Mouse (Mus musculus) forelimb bud, embryonic 11.5 days (tissue): ENCODE data around the gene Tnfaip8l1.

Source experiments
- DNase-seq: peaks from one replicate; pipeline ENCODE4 v3.0.0-alpha.2; 2012; ENCODE audit warnings: low read depth, low spot score

Tnfaip8l1 gene

DNA sequence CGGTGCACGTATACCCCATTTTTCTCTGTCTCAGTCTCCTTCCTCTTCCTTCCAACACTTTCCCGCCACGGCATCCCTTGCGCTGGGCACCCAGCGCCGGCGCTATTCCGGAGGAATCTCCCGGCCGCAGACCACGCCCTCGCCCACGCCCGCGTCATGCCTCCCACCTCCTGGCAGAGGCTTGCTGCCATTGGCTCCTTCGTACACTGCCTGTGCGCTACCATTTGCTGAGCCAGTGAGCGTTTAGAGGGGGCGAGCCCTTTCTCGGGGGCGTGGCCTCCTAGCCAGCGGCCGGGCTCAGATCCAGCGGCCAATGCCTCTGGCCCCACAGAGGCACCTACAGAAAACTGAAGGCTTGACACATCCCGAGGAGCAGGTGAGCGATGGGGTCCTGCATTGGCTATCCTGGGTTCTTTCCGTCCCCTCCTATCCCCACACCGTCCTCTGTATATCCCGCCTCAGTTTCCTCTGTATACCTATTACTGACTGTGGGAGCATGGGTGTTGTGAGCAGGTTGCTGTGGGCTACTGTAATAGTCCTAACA is at the start of gene Tnfaip8l1:
Gene Tnfaip8l1 (plus strand): TSS at position 247 of the 544 bp plus-strand sequence.
- DNase-seq: peak; percentile 88

DNA sequence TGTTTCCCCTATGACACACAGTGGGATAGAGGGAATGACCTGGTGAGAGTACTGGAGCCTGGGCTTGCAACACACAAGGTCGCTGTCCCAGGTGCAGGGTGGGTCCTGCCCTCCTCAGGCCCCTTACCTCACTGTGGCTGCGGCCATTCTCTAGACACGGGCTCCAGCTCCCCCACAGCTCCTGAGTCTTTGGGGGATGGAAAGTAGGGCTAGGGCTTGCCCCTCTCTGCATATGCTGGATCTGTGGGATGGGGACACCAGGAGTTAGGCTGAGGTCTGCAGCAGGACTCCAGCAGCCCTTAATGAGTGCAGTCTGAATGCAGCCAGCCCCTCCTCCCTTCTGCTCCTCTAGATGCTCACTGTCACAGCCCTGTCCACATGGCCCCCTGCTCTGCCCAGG is 49.5 kb upstream of the Tnfaip8l1 start:
- DNase-seq: no peak

DNA sequence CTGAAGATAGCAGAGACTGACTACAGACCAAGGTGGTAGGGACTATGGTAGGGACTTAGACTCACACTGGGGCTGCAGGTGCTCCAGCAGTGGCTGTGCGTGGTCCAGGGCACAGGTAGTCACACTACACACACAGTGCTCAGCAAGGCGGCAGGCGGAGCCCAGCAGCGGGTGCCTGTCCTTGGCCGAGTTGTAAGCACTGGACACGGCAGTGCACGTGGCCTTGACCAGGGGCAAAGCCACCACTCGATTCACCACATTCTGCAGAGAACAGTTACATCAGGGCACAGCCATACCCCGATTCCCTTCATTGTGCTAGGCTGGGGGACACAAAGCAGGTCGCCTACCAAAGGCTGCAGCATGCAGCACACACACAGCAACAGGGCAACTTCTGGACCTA is 46.1 kb upstream of the Tnfaip8l1 start:
- no peak for DNase-seq

DNA sequence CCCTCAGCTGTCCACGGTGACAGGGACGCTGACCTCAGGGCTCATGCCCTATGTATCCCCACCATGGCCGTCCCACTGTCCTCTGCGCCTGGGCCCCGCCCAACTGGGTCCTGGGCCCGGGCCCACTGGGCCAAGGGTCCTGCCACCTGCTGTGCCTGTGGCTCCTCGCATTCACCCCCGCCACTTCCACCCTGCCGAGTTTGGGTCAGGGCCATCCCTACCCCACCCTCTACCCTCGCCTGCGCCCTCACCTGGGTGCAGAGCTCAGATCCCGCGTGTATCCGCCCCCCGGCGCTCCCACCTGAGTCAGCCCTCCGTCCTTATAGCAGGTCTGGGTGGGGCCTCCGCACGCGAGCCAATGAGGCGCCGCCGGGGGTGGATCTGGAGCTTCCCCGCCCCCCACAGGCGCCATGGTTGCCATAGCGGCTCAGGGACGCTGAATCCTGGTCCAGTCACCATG is 45.0 kb upstream of the Tnfaip8l1 start, which contains the start of gene Plin5:
Gene Plin5 (minus strand): TSS at position 346 of the 460 bp plus-strand sequence.
- peak; percentile 26 for DNase-seq

DNA sequence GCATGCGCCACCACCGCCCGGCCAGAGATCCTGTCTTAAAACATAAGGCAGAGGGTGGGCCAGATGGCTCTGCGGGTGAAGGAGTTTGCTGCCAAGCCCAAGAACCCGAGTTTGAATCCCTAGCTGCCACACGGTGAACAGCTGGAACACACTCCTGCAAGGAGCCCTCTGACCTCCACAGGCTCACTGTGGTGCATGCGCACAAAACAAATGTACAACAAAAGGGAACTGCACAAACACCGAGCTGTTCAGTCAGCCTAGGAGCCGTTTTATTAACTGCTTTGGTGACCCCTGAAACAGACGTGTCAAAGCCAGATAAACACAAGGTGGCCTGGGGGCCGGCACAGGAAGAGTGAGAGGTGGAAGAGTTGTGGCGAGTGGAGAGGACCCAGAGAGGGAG is 42.8 kb upstream of the Tnfaip8l1 start:
- no peak for DNase-seq

DNA sequence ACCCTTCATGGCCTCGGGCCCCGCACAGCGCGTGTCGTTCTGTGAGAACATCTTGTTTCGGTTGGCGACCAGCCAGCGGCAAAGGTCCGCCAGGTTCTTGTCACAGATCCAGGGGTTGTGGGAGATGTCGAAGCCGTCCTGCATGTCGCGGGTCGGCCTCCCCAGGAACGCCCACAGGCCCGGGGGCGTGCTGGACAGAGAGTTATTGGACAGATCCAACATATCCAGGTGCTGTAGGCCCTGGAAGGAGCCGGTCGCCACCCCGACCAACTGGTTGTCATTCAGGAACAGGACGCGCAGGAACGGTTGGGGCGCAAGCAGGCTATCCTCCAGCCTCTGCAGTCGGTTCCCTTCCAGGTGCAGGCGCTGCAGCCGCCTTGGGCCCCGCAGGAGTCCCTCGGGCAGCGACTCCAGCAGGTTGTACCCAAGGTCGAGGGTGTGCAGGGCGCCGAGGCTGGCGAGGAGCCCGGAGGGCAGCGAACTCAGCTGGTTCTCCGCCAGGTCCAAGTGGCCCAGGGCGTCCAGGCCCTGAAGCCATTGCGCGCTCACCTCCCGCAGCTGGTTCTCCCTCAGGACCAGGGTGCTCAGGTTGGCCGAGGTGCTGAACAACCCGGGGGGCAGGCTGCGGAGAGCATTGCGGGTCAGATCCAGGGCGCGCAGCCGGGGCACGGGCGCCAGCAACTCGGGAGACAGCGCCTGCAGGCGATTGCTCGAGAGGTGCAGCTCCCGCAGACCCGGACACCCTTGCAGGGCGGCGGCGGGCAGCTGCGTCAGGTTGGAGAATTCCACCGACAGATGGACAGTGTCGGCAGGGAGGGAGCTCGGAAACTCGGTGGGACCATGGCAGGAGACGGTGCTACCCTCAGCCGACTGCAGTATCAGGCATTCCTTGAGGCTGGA is 42.0 kb upstream of the Tnfaip8l1 start:
- no peak for DNase-seq

DNA sequence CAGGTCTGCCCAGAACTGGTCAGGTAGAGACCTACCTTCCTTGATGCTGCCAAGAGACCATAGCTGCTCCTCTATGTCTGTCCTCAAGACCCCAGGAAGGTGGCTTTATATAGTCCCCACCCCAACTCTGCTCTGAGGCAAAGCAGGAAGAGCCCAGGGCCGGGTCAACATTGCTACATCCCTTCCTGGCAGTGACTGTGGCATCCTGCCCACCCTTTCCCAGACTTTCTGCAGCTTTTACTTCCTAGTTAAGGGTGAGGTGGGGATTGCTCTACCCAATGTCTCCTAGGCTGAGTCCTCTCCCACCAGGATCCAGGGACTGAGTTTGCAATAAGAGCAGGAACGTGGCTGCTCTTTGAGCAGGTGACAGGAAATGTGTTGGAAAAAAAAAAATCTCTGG is 40.5 kb upstream of the Tnfaip8l1 start, which contains the start of gene Lrg1:
Gene Lrg1 (minus strand): TSS at position 176 of the 400 bp plus-strand sequence.
- no peak for DNase-seq

DNA sequence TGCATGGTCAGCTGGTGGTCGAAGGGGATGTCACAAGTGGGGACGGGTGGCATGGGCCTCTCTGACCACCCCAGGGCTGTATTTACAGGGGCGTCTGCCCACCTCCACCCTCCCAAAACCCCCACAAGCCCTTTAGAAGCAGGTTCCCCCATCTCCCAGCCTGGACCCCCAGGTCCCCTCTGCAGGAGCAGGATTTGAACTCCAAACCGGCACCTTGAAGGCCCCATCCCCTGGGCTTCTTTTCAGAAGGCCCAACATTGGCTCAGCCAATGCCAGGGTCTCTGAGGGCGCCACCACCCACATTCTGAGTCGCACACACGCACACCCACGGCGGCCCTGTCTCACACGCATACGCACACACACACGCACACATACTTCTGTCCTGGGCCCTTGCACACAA is 39.1 kb upstream of the Tnfaip8l1 start:
- no peak for DNase-seq

DNA sequence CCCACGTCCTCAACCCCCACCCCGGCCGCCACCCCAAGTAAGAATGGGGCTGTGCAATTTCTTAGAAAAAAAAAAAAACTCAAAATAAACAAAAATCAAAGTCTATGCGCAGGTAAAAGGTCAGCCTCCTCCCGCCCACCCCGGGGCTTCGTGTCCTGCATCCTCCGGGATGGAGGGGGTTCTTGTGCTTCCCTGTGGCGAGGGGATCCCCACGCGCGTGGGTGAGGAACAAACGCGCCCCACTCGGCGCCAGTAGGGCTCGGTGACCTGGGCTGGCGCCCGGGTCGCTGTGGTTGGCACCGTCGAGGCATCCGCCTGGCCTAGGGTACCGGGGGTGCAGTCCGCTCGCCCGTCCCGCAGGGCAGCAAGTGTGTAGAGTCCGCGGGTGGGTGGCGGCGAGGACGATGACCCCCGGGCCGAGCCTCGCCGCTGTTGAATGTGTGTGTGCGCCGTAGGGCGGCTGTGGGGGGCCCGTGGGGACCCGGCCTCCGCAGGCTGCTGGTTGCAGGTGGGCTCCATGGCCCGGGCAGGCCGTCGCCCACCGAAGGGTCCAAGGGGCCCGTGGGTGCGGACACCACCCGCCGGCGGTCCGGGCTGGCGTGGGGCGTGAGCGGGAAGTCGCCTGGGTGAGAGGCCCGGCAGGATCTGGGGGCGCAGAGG is 38.5 kb upstream of the Tnfaip8l1 start:
- no peak for DNase-seq

DNA sequence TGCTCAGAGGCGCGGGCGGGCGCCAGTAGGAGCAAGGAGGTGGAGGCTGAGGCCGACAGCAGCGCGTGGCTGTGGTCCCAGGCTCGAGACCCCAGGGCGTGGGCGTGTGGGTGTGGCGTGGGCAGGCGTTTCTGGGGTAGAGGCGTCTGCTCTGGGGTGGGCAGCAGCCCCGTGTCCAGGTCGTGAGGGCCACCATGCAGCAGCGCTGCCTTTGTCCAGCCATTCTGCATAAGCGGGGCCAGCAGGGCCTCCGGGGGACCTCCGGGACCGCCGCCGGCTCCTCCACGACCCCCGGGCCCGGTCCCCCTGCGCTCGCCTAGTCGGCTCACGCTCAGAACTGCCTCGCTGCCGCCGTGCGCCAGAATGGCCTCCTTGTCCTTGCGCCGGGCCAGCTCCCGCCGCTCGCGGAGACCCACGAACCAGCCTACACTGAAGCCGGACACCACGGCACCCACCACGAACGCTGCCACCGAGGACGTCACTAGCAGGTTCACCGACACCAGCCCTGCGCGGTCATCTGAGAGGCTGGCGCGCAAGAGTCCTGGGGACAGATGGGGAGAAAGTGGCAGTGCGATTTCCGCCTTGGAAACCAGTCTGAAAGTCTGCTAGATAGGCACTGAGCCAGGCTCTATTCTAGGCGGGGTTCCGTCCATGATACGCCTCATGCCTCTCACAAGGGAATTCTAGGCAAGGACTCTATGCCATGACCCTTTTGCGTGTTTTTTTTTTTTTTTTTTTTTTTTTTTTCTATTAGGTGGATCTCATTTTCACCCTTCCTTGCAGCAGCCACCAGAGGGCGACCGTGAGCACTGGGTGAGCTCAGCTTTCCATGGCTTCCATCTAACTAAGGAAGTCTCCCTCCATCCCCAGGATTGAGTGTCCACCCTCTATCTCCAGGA is 37.7 kb upstream of the Tnfaip8l1 start:
- peak; percentile 71 for DNase-seq

DNA sequence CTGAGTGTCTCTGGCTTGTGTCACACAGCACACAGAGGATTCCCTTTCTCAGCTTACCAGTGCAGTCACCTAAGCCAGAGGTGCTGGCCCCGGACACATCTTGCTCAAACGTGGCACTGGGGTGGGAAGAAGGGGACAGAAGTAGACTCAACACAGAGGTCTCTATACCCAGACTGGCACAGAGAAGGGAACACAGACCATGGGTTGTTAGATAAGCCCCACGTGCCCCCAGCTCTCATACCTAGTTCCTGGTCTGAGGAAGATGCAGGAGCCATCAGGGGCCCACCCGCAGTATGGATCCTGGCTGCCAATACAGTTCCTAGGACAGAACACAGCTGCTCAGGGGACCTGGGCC is 37.0 kb upstream of the Tnfaip8l1 start:
- no peak for DNase-seq

DNA sequence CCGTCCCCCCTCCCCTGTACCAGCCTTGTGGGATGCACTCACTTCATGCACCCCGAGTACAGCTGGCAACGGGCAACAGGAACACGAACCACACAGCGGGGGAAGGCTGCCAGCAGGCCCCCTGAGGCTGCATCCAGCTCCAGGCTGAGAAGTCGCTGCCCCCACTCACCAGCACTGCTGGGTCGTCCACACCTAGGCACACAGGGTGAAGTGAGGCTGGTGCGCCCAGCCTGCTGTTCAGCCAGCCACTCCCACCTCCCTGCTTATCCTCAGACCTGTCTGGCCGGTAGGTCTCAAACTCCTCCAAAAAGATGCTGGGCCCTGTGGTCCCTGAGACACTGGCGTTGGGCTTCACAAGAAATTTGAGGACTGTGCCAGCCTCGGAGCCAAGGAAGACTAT is 36.1 kb upstream of the Tnfaip8l1 start:
- no peak for DNase-seq

DNA sequence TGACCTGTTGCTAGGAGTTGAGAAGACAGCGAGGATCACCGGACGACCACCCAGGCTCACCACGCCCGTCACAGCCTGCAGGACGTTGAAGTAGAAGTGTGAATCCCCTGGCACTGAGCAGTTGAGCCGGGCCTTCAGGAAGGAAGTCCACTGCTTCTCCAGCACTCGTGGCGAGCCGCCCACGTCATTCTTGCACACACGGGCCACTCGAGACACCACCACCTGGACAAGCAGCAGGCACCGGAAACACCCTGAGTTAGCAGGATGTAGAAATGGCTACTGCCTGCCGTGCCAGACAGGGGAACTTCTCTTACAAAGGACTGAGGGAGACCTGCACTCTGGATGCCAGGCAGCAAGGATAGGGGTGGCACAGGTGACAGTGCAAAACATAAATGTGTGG is 34.0 kb upstream of the Tnfaip8l1 start:
- no peak for DNase-seq

DNA sequence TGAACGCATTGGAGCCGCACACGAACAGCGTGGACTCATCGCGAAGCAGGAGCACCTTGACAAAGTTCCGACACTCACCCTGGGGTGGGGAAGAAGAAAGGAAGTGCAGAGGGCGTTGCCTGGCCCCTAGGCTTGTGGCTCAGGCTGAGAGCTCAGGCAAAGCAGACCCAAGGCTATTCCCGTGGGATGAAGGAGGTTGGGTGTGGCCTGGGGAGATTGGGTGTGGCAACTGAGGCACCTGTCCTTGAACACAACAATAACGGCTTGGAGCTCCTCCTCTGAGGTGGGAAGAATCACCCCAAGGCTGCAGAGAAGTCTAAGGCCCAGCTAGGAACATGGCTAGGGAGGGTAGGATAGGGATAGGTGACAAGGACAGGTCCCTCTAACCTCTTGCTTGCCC is 31.1 kb upstream of the Tnfaip8l1 start:
- no peak for DNase-seq

DNA sequence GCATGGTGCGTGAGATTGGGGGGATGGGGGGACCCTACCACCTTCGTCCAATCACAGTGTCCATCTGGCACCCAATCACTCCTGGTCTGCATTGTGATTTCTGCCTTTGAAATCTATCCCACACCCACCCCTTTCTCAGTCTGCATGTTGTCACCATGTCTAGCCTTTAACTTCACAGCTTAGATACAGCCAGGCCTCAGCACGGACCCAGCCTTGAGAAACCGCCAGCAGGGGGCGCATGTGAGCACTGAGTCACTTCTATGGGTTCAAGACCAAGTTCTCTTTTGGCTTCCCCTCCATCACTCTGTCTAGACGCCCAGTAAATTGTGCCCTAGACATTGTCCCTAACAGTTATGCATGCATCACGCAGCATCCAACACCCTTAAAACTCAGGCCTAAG is 30.5 kb upstream of the Tnfaip8l1 start:
- DNase-seq: peak; percentile 34

DNA sequence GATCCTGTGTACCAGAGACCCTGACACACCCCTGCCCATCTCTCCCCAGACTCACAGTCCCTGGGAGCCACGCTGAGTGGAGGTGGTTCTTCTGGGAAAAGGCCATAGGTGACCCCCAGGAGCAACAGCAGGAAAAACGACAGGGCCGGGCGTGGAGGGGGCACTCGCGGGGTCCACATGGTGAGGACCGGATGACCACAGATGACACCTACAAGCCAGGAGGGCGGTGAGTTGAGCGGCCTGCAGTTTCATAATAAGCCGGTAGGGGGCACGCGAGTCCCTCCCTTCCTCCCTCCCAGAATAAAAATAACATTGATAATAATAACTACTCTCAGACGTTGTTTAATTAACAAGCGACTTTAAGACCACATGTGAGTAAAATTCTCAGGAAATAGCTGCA is 29.6 kb upstream of the Tnfaip8l1 start:
- peak; percentile 50 for DNase-seq

DNA sequence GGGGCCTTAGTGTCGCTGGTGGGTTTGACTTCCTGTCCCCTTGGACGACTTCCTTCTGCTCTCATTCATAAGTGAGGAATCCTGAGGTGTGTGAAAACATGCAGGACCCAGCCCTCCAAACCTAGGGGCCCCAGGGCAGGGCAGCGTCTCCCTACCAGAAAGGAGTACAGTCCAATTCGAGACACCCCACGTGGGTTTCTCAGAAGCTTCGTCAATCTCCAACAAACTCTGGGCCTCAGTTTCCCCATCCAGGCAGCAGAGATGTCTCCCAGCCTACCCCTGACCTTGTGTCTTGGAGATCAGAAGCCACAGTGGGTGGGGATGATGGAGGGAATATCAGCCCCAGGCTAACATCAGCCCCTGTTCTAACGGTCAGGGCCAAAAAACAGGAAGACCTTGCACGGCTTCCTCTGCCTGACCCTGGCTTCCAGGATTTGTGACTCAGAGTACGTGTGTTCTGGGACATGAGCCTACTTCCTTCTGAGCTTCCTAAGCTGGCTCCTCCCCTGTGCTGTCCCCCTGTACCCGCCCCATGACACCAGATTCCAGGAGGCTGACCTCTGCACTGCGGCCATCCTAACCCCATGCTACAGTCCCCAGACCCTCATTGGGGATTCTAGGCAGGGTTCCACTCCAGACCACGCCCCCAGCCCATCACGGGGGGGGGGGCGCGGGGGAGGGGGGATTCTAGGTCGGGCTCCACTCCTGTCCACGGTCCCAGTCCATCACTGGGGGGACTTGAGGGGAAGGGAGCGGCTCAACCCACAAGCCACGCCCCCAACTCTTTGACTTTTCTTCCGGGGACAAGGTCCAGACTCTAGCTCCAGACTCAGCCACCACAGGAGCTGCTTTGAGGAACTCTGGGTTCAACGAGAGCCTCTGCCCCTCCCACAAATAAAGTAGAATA is 28.6 kb upstream of the Tnfaip8l1 start:
- DNase-seq: no peak

DNA sequence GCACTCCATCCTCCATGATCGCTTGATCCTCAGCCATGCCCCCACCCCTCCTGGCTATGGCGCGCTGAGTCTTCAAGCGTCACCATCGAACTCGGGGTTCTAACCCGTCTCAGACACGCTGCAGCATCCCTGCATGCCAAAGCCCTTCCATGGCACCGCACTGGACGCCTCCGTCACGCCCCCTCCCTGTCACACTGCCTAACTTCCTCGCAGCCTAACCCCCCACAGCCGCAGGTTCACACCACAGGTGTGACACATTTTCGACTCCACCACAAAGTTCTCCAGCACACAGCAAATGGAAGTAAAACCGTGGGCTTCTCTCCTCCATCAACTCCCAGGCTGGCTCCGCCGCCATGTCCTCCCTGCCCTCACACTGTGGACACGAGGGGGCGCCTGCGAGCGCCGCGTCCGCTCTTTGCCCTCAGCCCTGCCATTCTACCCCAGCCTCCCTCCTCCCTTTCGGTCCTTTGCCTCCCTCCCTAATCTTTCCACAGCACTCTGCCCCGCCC is 27.8 kb upstream of the Tnfaip8l1 start:
- DNase-seq: peak; percentile 43

DNA sequence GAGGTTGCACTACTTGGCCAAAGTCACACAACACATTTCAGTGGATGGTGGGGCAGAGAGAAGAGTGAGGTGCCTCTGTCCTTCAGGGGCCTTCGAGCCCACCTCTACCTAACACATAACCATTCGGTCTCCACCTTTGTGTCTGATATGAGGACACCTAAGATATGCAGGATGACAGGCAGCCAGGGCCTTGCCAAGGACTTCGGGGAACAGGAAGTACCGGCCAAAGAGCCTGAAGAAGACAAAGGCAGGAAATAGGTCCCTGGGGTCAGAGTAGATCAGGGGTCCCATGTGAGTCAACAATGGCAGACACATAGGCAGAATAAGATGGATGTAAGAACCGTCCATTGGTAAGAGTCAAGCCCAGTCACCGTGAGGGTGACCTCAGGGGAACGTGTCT is 25.7 kb upstream of the Tnfaip8l1 start:
- DNase-seq: no peak
